Mouse (Mus musculus): ENCODE results near the gene Phf3.

The Phf3 gene

GRCm38 (mm10) chr1:30819414-30819813 lies 54.3 kb downstream of the Phf3 start:
- no peak for DNase-seq (ENCODE audit: low read depth)

- no peak for DNase-seq (ENCODE audit: low read depth)
Measured at GRCm38 (mm10) chr1:30815609-30816008, 58.1 kb downstream of the Phf3 start.

GRCm38 (mm10) chr1:30814987-30815386 lies 58.7 kb downstream of the Phf3 start:
- no peak for DNase-seq (ENCODE audit: low read depth)

- no peak for DNase-seq (ENCODE audit: low read depth)
Measured at GRCm38 (mm10) chr1:30808101-30808699, 65.5 kb downstream of the Phf3 start.

GRCm38 (mm10) chr1:30805688-30806285 lies 67.9 kb downstream of the Phf3 start:
- DNase-seq (ENCODE audit: low read depth) = no peak

GRCm38 (mm10) chr1:30804919-30805318 lies 68.8 kb downstream of the Phf3 start:
- no peak for DNase-seq (ENCODE audit: low read depth)

- no peak for DNase-seq (ENCODE audit: low read depth)
Measured at GRCm38 (mm10) chr1:30801911-30802310, 71.8 kb downstream of the Phf3 start.

GRCm38 (mm10) chr1:30799277-30799834 lies 74.4 kb downstream of the Phf3 start:
- no peak for DNase-seq (ENCODE audit: low read depth)

- DNase-seq (ENCODE audit: low read depth) = no peak
Measured at GRCm38 (mm10) chr1:30794606-30795005, 79.1 kb downstream of the Phf3 start.

- DNase-seq (ENCODE audit: low read depth) = no peak
Measured at GRCm38 (mm10) chr1:30793357-30793883, 80.3 kb downstream of the Phf3 start.

GRCm38 (mm10) chr1:30792935-30793334 lies 80.8 kb downstream of the Phf3 start:
- peak; percentile 13 for DNase-seq (ENCODE audit: low read depth)

GRCm38 (mm10) chr1:30790220-30790619 lies 83.5 kb downstream of the Phf3 start:
- DNase-seq (ENCODE audit: low read depth) = no peak

GRCm38 (mm10) chr1:30789689-30790088 lies 84.0 kb downstream of the Phf3 start:
- no peak for DNase-seq (ENCODE audit: low read depth)

- no peak for DNase-seq (ENCODE audit: low read depth)
Measured at GRCm38 (mm10) chr1:30789001-30789400, 84.7 kb downstream of the Phf3 start.

- DNase-seq (ENCODE audit: low read depth) = no peak
Measured at GRCm38 (mm10) chr1:30786583-30786982, 87.1 kb downstream of the Phf3 start.

- DNase-seq (ENCODE audit: low read depth) = no peak
Measured at GRCm38 (mm10) chr1:30783741-30784140, 90.0 kb downstream of the Phf3 start.

GRCm38 (mm10) chr1:30780293-30780692 lies 93.4 kb downstream of the Phf3 start:
- DNase-seq (ENCODE audit: low read depth) = peak; percentile 32

GRCm38 (mm10) chr1:30779562-30779961 lies 94.2 kb downstream of the Phf3 start:
- DNase-seq (ENCODE audit: low read depth) = no peak

GRCm38 (mm10) chr1:30778374-30779005 lies 95.2 kb downstream of the Phf3 start:
- DNase-seq (ENCODE audit: low read depth) = peak; percentile 62

- DNase-seq (ENCODE audit: low read depth) = no peak
Measured at GRCm38 (mm10) chr1:30776196-30776595, 97.5 kb downstream of the Phf3 start.

- DNase-seq (ENCODE audit: low read depth) = no peak
Measured at GRCm38 (mm10) chr1:30773662-30774061, 100.1 kb downstream of the Phf3 start.

- no peak for DNase-seq (ENCODE audit: low read depth)
Measured at GRCm38 (mm10) chr1:30772851-30773250, 100.9 kb downstream of the Phf3 start.

- DNase-seq (ENCODE audit: low read depth) = no peak
Measured at GRCm38 (mm10) chr1:30771772-30772171, 101.9 kb downstream of the Phf3 start.

Data from naive thymus-derived CD4-positive, alpha-beta T cell, adult 2 months (primary cell).